Mouse (Mus musculus) liver, adult 2 months (tissue): ENCODE results near the gene Tsg101. TPM values are rescaled to one million over a fixed set of nuclear protein-coding genes. Genes with fewer than 3 reads are reported as not detected.

Experiments
- DNase-seq: peaks from one replicate; pipeline ENCODE4 v3.0.0-alpha.2; 2011; ENCODE audit warnings: low read depth, low spot score; ENCODE audit errors: extremely low read depth
- H3K27ac ChIP-seq: fragments of 200-500 bp; replicated peaks from 2 replicates; pipeline ENCODE4 v1.5.1; 2012; ENCODE audit warnings: low read depth, mild to moderate bottlenecking, control low read depth, inconsistent platforms, low read length; ENCODE audit not compliant: insufficient read depth
- H3K27me3 ChIP-seq: fragments of 200-500 bp; 2 replicates; pipeline ENCODE4 v1.6.1; 2012; ENCODE audit warnings: mild to moderate bottlenecking, moderate library complexity, low read length, inconsistent platforms; ENCODE audit not compliant: control insufficient read depth, insufficient read depth
- H3K36me3 ChIP-seq: fragments of 200-500 bp; 2 replicates; pipeline ENCODE4 v1.6.1; 2012; ENCODE audit warnings: low read length, inconsistent platforms; ENCODE audit not compliant: control insufficient read depth, insufficient read depth
- H3K4me1 ChIP-seq: fragments of 200-500 bp; 2 replicates; pipeline ENCODE4 v1.6.1; 2011; ENCODE audit warnings: low read length; ENCODE audit not compliant: control insufficient read depth, insufficient read depth
- H3K4me3 ChIP-seq: fragments of 200-500 bp; 2 replicates; pipeline ENCODE4 v1.5.1; 2011; ENCODE audit warnings: low read depth, mild to moderate bottlenecking, control low read depth, low read length, moderate library complexity; ENCODE audit not compliant: insufficient read depth
- H3K79me2 ChIP-seq: fragments of 200-500 bp; 2 replicates; pipeline ENCODE4 v1.6.1; 2012; ENCODE audit warnings: inconsistent platforms, mild to moderate bottlenecking, low read length, moderate library complexity; ENCODE audit not compliant: control insufficient read depth, insufficient read depth
- H3K9ac ChIP-seq: fragments of 200-500 bp; 2 replicates; pipeline ENCODE4 v1.6.1; 2012; ENCODE audit warnings: low read depth, mild to moderate bottlenecking, control low read depth, inconsistent platforms, low read length
- CTCF ChIP-seq: fragments of 200-500 bp; IDR thresholded peaks from 2 replicates; pipeline ENCODE4 v1.5.1; 2011; ENCODE audit warnings: low read depth, low read length, control low read depth
- POLR2A ChIP-seq: fragments of 200-500 bp; IDR thresholded peaks from 2 replicates; pipeline ENCODE4 v1.6.1; 2011; ENCODE audit warnings: low read length, control low read depth; ENCODE audit not compliant: insufficient read depth; ENCODE audit errors: extremely low read depth
- WGBS: fragments of 180-500 bp; shearing (Covaris S2); methylation state at CpG from one replicate; pipeline ENCODE4 v1.1.7; 2018; 5-methylcytosine and 5-hydroxymethylcytosine counted together
- polyA plus RNA-seq: library from polyadenylated mRNA; depleted of rRNA; stranded (reverse); fragments of >200 nt; gene quantifications from 2 replicates; pipeline ENCODE4 v1.2.3, GENCODE M21; 2012
- total RNA-seq: library from RNA; depleted of rRNA; stranded (reverse); fragments of >200 nt; gene quantifications from 2 replicates; pipeline ENCODE4 v1.2.3, GENCODE M21; 2014

The Tsg101 gene
- total and polyA plus RNA-seq, 2 experiments, result 19.5 to 43.6 TPM

GRCm38 (mm10) chr7:46922075-46922474 lies 2.3 kb upstream of the Tsg101 start:
- Histone ChIP-seq H3K27me3 (no peaks in the 10 kb centered on the region), H3K79me2 (peaks cover 10% of the 10 kb centered on the region; the same call in 1 of the 2 replicates), H3K27ac (no peak overlapping the region), H3K36me3 (no peaks in the 10 kb centered on the region), H3K4me3 (no peak overlapping the region), H3K9ac (no peak overlapping the region), H3K4me1 (peaks cover 4% of the 10 kb centered on the region; the same call in 1 of the 2 replicates)
- DNase-seq, result no peak
- TF ChIP-seq CTCF (no peak), POLR2A (no peak)
- WGBS, result 69% methylated on average over 4 of the region's 4 CpGs

- Histone ChIP-seq H3K36me3 (no peaks in the 10 kb centered on the region), H3K9ac (no peak overlapping the region; the same call in 1 of the 2 replicates), H3K4me1 (peaks cover 4% of the 10 kb centered on the region; the same call in 1 of the 2 replicates), H3K4me3 (peak overlapping the region; percentile 85), H3K27me3 (no peaks in the 10 kb centered on the region), H3K79me2 (peaks cover 22% of the 10 kb centered on the region; the same call in 1 of the 2 replicates), H3K27ac (no peak overlapping the region)
- TF ChIP-seq CTCF (no peak), POLR2A (no peak)
- 16% methylated on average over 13 of the region's 13 CpGs for WGBS
- peak; percentile 19 for DNase-seq
Observed at GRCm38 (mm10) chr7:46918678-46919371, 944 bp downstream of the Tsg101 start.

- peaks cover 12% of the 10 kb centered on the region for H3K36me3 ChIP-seq
- H3K4me3 ChIP-seq, result no peak overlapping the region
- TF ChIP-seq CTCF (no peak), POLR2A (no peak)
- no peak for DNase-seq
- WGBS, result 91% methylated on average over 3 of the region's 3 CpGs
- no peak overlapping the region for H3K9ac ChIP-seq
- peaks cover 4% of the 10 kb centered on the region; the same call in 1 of the 2 replicates for H3K4me1 ChIP-seq
- no peak overlapping the region for H3K27ac ChIP-seq
- H3K27me3 ChIP-seq, result no peaks in the 10 kb centered on the region
- H3K79me2 ChIP-seq, result peaks cover 22% of the 10 kb centered on the region; the same call in 1 of the 2 replicates
Observed at GRCm38 (mm10) chr7:46916376-46916775, 3.4 kb downstream of the Tsg101 start.

DNA sequence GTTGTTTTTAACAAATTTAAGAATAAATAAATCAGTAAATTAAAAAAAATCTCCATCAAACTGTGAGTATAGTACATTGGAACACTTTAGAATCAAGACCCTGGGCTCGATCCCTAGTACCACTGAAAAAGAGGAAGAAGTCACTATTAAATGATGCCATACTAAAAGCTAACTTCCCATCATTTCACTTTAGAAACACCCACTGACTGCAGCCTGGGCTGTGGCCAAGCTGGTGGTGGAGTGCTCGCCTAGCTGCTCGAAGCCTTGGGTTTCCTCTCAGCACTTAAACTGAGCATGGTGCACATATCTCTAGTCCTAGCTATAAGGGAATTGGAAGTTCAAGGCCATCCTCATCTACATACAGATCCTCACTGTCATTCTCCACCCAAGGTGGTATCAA lies 8.5 kb downstream of the Tsg101 start:
- 86% methylated on average over 3 of the region's 3 CpGs for whole genome bisulfite sequencing
- Histone ChIP-seq H3K4me1 (no peaks in the 10 kb centered on the region), H3K36me3 (peaks cover 51% of the 10 kb centered on the region), H3K27ac (no peak overlapping the region), H3K79me2 (peaks cover 8% of the 10 kb centered on the region), H3K9ac (no peak overlapping the region), H3K4me3 (no peak overlapping the region), H3K27me3 (no peaks in the 10 kb centered on the region)
- TF ChIP-seq POLR2A (no peak), CTCF (no peak)
- no peak for DNase-seq

- TF ChIP-seq POLR2A (no peak), CTCF (no peak)
- H3K4me1 ChIP-seq, result no peaks in the 10 kb centered on the region
- WGBS, result 76% methylated on average over 3 of the region's 3 CpGs
- H3K36me3 ChIP-seq, result peaks cover 62% of the 10 kb centered on the region
- H3K27ac ChIP-seq, result no peak overlapping the region
- DNase-seq, result no peak
- H3K27me3 ChIP-seq, result no peaks in the 10 kb centered on the region
- H3K9ac ChIP-seq, result no peak overlapping the region
- H3K79me2 ChIP-seq, result peaks cover 2% of the 10 kb centered on the region; the same call in 1 of the 2 replicates
- no peak overlapping the region for H3K4me3 ChIP-seq
Observed at GRCm38 (mm10) chr7:46899343-46899742, 20.4 kb downstream of the Tsg101 start.

DNA sequence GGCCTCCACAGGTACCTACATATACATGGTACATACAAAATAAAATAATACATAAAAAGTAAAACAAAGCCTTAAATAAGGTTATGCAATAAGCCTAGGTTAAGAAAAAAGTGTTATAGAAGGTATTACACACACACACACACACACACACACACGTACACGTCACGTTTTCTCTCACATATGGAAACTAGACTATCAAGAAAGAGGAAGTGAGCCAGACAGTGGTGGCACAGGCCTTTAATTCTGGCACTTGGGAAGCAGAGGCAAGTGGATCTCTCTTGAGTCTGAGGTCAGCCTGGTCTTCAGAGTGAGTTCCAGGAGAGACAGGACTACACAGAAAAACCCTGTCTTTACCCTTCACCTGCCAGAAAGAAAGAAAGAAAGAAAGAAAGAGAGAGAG lies 24.3 kb downstream of the Tsg101 start:
- Histone ChIP-seq H3K36me3 (peaks cover 60% of the 10 kb centered on the region), H3K9ac (no peak overlapping the region), H3K4me3 (no peak overlapping the region), H3K27me3 (no peaks in the 10 kb centered on the region), H3K27ac (no peak overlapping the region), H3K4me1 (no peaks in the 10 kb centered on the region), H3K79me2 (peaks cover 2% of the 10 kb centered on the region; the same call in 1 of the 2 replicates)
- DNase-seq, result no peak
- TF ChIP-seq POLR2A (no peak), CTCF (no peak)
- 84% methylated on average over 3 of the region's 3 CpGs for WGBS
